Mouse (Mus musculus): ENCODE measurements around the gene Rbms3.

Gene Rbms3

DNA sequence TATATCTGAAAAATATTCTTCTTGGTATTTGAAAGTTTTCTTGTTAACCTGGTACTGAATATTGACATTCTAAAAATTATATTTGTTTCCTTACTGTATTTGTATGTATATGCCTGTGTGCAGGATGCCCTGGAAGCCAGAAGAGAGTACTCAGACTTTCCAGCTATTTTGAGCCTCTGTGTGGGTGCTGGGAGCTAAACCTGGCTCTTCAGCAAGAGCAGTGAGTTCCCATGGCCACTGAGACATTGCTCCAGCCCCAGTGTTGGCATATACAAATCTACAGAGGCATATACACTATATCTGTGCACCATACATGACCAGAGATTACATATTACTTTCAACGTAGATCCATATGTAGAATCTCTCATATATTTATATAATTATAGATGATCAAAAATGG lies 581.1 kb downstream of the Rbms3 start:
- no peak for DNase-seq (ENCODE audit: low read depth)

GRCm38 (mm10) chr9:117041993-117042366 lies 587.7 kb downstream of the Rbms3 start:
- DNase-seq (ENCODE audit: low read depth) = no peak

DNA sequence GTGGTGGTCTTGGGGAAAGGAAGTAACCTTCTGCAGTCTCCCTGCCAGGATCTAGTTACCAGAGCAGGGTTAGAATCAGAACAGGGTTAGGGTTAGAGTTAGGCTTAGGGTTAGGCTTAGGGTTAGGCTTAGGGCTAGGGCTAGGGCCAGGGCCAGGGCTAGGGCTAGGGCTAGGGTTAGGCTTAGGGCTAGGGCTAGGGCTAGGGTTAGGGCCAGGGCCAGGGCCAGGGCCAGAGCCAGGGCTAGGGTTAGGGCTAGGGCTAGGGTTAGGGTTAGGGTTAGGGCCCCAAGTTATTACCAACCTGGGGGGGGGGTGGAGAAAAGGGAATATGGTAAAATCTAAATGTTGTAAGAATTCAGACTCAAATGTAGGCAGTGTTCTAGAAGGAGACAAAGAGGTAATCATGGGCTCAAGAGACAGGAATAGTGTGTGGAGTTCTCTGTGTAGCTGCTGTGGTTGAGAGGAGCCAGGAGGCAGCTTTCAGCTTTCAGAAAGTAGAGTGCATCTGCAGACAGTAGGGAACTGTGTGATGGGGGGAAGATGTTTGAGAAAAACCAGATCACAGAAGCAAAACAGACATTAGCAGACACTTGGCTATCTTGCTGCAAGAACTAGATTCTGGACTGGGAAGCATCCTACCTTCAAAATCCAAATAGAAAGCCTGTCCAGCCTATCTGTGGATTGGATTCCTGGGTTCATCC lies 588.3 kb downstream of the Rbms3 start:
- DNase-seq (ENCODE audit: low read depth) = no peak

DNA sequence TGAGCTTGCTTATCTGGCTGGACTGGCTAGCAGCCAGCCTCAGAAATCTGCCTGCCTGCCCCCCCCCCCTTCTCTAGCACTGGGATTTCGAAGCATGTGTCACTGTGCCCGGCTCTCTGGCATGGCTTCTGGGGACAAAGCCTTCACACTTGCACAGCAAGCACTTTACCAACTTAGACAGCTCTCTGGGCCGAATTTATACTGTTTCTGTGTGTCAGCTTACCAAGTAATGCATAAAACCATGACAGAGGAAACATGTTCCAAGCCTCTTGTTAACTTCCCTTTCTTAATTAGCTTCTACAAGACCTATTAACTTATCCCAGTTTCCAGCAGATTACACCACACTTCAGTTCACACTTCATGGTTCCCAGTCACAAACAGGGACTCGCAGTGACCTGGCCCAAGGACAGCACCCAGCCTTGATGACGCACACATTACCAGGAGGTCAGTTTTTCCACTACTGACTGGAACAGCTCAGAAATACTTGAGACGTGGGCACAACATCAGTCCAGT lies 589.7 kb downstream of the Rbms3 start:
- no peak for DNase-seq (ENCODE audit: low read depth)

DNA sequence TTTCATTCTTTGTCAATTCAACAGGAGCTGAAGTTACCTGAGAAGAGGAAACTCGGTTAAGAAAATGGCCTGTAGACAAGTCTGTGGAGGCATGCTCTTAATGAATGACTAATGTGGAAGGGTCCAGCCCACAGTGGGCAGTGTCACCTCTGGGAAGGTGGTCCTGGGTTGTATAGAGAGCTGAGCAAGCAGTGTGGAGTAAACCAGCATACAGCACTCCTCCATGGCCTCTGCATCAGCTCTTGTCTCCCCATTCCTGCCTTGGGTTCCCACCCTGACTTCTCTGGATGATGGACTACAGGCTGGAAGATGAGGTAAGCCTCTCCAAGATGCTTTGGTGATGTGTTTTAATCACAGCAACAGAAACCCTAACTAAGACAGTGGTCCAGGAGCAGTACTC lies 597.0 kb downstream of the Rbms3 start:
- no peak for DNase-seq (ENCODE audit: low read depth)

DNA sequence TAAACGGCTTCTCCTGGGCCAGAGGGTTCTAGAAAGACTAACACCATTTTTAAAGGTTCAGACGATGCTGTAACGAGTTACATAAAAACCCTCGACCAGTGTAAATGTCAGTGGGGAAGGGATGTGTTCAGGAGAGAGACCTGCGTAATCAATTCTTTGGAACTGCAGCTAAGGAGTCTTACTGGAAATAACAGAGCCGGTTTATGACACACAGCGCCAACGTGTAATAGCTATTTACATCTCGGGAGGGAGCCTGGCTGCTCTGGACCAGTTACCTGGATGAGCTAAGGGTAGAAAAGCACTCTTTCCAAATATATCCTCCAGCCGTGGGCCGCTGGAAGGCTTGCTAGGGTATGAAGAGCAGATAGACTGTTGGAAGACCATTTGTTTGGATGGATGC lies 598.5 kb downstream of the Rbms3 start:
- no peak for DNase-seq (ENCODE audit: low read depth)

DNA sequence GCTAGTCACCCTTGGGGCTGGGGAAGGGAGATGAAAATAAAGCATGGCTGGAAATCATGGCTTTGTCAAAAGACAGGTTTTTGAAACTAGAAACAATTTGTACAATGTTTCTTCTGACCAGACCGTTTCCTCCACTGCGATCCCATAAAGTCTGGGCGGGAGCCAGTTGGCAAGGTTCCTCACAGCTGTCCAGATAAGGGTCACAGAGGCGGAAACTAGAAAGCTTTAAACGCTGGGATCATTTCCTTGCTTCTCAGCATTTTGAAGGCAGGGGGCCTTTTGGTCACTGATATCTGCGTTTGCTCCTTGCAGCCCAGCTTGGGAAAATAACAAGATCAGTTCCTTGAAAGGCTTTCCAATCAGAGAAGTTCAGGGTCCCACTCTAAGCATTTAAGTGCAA lies 598.9 kb downstream of the Rbms3 start:
- DNase-seq (ENCODE audit: low read depth) = peak; percentile 75

DNA sequence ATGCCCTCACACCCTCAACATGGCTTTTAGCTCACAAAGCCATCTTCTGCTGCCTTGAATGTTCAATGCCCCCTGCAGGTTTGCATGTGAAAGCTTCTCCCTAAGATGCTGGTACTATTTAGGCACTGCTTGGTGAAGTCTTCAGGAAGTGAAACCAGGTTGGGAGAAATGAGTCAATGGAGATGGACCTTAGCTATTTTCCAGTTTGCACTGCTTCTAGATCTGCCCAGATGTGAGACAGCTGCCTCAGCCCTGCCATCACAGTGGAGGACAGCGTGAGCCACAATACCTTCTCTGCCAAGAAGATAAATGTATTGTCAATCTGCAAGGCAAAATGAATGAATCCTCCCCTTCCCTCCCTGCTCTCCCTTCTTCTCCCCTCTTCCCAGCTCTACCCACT lies 599.8 kb downstream of the Rbms3 start:
- no peak for DNase-seq (ENCODE audit: low read depth)

DNA sequence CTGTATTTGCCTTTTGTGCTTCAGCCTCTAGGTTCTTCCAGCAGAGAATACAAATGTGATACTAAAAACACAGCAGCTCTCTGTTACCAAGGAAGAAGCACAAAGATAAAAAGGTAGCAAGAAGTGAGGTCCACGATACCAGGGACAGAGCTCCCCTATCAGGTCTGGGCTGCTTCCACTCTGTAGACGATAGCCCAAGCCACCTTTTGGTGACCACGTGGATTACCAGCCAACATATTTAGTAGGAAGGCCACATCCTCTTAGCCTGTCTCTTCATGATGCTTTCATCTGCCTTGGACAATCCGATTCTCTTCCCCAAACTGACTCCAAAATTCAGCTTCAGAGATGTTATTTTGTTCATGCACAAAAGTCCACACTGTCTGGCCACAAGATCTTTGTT lies 601.1 kb downstream of the Rbms3 start:
- DNase-seq (ENCODE audit: low read depth) = no peak

DNA sequence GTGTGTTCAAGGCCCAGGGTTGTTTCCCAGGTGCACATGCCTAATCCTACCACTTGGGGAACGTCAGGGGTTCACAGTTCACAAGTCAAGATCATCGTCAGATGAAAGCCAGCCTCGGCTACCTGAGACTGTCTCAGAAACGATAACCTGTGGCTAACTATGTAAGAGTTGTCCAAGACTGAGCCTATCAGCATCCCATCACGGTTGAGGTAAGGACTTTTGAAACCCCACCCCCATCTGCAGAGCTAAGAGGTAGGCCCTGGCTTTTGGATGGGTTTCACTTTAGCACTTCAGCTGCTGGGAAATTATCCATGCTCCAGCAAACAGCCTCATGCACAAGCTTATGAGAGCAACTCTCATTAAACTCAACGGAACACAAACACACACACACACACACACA lies 607.6 kb downstream of the Rbms3 start:
- no peak for DNase-seq (ENCODE audit: low read depth)

DNA sequence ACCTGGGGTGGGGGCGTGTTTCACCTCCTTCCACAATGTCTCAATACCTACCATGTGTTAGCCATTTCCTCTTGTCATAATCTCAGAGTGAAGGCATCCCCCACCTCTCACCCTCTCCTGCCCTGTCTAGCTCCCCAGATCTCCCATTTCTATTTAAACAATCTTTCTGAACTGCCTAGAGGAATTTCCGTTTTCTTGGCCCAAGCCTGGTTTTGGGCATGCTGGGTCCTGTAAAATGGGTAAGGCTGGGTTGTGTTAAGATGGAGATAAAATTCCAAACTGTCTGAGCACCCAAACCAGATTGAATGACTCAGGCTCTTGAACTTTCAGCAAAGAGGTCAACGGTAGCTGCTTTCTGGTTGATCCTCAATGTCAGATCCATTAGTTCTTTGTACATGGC lies 608.2 kb downstream of the Rbms3 start:
- DNase-seq (ENCODE audit: low read depth) = no peak

DNA sequence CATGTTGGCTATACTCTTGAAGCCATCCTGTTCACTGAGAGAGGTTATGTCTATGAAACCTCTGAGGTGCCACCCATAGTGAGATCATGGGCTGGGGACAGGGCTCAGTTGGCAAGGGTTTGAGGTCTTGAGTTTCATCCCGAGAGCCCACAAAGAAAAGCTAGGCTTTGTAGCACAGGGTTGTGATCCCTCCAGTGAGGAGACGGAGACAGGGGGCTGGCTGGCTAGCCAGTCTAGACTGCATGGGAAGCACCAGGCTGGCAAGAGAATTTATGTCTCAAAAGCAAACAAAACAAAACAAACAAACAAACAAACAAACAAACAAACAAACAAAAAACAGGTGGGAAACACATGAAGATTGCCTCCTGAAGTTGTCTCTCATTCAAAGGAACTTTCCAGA lies 609.5 kb downstream of the Rbms3 start:
- no peak for DNase-seq (ENCODE audit: low read depth)

GRCm38 (mm10) chr9:117018741-117019163 lies 611.0 kb downstream of the Rbms3 start:
- no peak for DNase-seq (ENCODE audit: low read depth)

GRCm38 (mm10) chr9:117018301-117018700 lies 611.4 kb downstream of the Rbms3 start:
- DNase-seq (ENCODE audit: low read depth) = no peak

DNA sequence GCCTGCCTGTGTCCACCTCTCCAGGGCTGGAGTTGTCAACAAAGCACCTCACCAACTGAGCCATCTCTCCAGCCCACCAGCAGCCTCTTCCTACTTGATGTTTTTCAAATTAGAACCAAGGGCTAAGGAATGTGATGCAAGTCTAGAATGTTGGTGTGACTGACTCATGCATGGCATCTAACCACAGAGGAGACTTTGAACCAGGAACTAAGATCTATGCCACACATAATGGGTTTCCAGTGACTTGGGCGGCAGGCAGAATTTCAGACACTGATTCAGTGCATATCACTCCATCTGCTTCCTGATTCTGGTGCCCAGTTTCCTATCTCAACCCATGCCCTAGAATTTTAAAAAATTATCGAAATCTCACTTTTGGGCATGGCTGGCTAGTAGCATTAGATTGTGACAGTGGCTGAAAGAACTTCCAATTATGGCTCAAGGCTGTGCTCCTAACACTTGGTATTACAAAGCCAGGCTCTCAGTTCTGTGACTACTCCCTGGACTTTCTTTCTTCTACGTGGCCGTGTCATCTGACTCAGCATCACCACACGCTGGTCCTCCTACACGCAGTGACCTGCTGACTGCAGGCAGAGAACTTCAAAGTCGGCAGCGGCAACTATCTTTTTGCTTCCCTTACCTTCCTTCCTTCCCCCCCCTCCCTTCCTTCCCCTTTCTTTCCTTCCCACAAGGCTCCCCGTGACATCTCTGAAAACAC lies 613.0 kb downstream of the Rbms3 start:
- no peak for DNase-seq (ENCODE audit: low read depth)

GRCm38 (mm10) chr9:117013386-117013785 lies 616.3 kb downstream of the Rbms3 start:
- DNase-seq (ENCODE audit: low read depth) = peak; percentile 57

DNA sequence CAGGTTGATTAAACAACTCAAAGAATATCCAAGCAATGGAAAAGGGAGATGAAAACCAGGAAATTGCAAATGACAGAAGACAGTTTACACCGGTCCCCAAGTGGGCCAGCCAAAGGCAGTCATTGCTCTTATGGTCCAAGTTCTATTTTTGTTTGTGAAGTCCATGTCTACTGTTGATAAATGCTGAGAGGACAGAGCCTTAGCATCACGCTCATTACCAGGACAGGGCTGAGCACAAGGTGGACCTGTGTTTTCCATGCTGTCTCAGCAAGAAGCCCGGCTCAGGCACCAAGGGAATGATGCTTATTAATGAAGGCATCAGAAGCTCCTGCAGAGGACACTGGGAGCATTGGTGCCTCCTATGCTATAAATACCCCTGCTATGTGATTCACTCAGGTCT lies 618.9 kb downstream of the Rbms3 start:
- no peak for DNase-seq (ENCODE audit: low read depth)

DNA sequence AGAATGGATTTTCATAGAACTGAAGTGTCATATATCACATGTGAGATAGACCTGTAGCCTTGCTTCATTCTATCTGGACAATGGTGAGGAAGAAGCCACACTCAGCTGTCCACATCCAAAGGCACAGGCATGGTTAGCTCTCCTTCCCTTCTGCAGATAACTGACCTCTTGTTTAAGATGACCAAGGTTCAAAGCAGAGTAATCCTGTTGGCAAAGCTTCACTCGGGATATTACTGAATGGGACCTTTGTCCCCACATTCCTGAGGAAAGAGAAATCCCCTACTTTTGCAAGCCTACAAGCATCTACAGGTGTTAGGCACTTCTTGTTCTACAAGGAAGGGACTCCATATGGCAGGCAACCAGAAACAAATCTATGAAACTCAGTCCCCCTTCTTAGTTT lies 621.5 kb downstream of the Rbms3 start:
- no peak for DNase-seq (ENCODE audit: low read depth)

- peak; percentile 61 for DNase-seq (ENCODE audit: low read depth)
These were observed 627.6 kb downstream of the Rbms3 start for GRCm38 (mm10) chr9:117002083-117002482.

GRCm38 (mm10) chr9:116999186-116999585 lies 630.5 kb downstream of the Rbms3 start:
- DNase-seq (ENCODE audit: low read depth) = peak; percentile 30

DNA sequence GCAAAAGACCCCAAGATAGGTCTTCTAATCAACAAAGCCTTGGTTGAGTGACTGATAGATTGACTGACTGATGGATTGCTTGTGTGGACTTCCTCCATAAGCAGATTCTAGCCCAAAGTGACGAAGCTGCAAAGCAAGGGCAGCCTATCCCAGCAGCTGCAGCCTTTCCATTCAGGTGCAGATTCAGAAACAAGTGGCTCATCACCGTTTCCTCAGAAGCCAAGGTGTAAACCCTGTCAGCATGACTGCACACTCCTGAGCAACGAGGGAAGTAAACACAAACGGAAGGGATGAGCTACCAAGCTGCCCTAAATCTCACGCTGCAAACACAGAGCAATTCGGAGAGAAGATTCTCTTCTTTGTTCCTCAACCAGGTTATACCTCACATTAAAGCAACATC lies 639.4 kb downstream of the Rbms3 start:
- DNase-seq (ENCODE audit: low read depth) = no peak

DNA sequence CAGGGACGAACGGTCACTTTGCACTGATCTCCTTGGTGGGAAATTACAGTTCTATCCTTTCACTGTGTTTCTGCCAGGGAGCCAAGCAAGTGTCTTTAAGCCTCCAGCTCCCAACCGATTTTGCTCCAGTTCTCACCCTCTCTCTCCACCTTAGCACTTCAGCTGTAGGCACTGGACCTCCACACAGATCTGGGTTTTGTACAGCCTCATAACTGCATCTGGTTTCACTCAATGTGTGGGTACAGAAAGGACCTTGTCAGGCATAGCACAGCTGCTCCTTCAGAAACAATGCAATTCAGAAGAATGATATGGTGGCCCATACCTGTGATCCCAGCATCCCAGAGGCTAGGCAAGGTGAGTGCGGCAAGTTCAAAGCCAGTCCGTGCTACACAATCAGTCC lies 648.9 kb downstream of the Rbms3 start:
- DNase-seq (ENCODE audit: low read depth) = no peak

DNA sequence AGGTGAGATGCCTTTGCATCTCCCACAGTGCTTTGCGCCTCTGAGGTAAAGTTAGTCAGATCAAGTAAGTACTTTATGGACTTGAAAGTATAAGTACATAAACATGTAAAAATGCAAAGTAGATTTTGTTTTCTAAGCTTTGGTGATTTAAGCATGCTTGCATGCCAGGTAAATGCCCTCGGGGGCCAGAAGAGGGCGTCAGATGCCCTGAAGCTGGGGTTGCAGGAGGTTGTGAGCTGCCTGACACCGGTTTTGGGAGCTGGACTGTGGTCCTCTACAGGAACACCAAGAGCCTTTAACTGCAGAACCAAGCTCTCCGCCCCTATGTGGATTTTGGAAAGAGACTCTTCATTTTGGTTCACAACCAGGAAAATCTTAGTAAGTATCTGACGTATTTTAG lies 652.3 kb downstream of the Rbms3 start:
- DNase-seq (ENCODE audit: low read depth) = no peak
